ENCODE assay signal across 23 mouse cellular contexts in the genomic region with DNA sequence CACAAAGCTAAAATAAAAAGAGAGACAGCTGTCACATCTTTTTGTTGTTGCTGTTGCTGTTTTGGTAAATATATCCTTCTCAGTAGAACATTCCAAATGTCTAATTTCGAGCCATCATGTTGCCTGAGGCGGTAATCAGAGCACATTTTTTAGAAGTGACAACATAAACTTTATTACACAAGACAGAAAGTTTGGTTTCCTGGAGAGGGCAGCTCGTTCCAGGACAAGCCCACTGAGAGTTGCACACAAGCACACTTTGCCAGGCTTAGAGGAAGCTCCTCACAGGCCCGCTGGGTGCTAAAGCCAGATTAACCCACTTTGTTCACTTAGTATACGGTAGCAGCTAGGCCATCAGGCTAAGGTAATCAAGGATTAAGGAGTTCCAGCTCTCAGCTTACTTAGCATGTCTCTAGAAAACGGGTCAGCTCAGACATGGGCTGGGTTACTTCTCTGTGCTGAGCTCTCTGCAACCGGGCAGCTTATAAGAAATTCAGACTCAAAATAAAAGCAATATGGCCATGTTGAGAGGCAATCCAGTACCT. TPM values are rescaled to one million over a fixed set of nuclear protein-coding genes. Genes with fewer than 3 reads are reported as not detected.
DNase-seq lines count a peak whose midpoint lies in the region; ATAC-seq and TF ChIP-seq lines count a peak whose summit lies in the region.
"Had no signal": no experiment of that assay in that cellular context is flagged by ENCODE, and none has a peak within 500 bp of the region (broad histone marks: within the 10 kb centered on the region; RNA-seq: fewer than 3 reads in every experiment).

No protein-coding gene starts in this region.

- peak; percentile 14 for DNase-seq in limb, embryonic 14.5 days (ENCODE audit: low spot score)
- no peak for DNase-seq in limb, embryonic 10.5 days (ENCODE audit: low spot score)
- peak; percentile 46 for DNase-seq in Muller cell, postnatal 12 days (ENCODE audit: inconsistent ontology term)
- DNase-seq in adipocyte (ENCODE audit: low spot score), result peak; percentile 11
- peak; percentile 78 for DNase-seq in retina, postnatal 7 days (ENCODE audit: low read depth, low spot score)
- DNase-seq in forebrain, embryonic 10.5 days (ENCODE audit: extremely low spot score, low spot score), result no peak
- no peak for DNase-seq in embryo, embryonic 11 days
- DNase-seq: cerebellum, adult 8-10 months; kidney, postnatal 4 days; layer of hippocampus, adult 9-11 months; lung, postnatal 14 days; right cerebral cortex, postnatal 25 days; thymus, adult 2 months had no signal

- H3K36me3 ChIP-seq in limb, embryonic 14.5 days (ENCODE audit: control insufficient read depth, insufficient read depth, low read length), result peaks cover 15% of the 10 kb centered on the region
- peaks cover 39% of the 10 kb centered on the region for H3K36me3 ChIP-seq in limb, embryonic 10.5 days
- H3K36me3 ChIP-seq in forebrain, embryonic 10.5 days (replicated peaks), result 0 out of 2 replicates have a peak, but pooled peaks cover 4% of the 10 kb centered on the region
- H3K36me3 ChIP-seq: forebrain, embryonic 15.5 days had no signal

- H3K4me1 ChIP-seq in limb, embryonic 14.5 days (ENCODE audit: control insufficient read depth, insufficient read depth, low read length), result peaks cover 16% of the 10 kb centered on the region
- peaks cover 29% of the 10 kb centered on the region for H3K4me1 ChIP-seq in limb, embryonic 10.5 days
- peaks cover 42% of the 10 kb centered on the region for H3K4me1 ChIP-seq in forebrain, embryonic 10.5 days
- H3K4me1 ChIP-seq: forebrain, embryonic 15.5 days had no signal

- H3K9me3 ChIP-seq in limb, embryonic 14.5 days (ENCODE audit: control insufficient read depth, low read length), result no peaks in the 10 kb centered on the region
- H3K9me3 ChIP-seq in limb, embryonic 10.5 days (replicated peaks), result no peaks in the 10 kb centered on the region
- H3K9me3 ChIP-seq in forebrain, embryonic 10.5 days, result no peaks in the 10 kb centered on the region
- H3K9me3 ChIP-seq: embryonic facial prominence, embryonic 12.5 days; forebrain, embryonic 15.5 days; heart, embryonic 13.5 days; kidney, embryonic 15.5 days; limb, embryonic 12.5 days had no signal

- no peaks in the 10 kb centered on the region for H3K27me3 ChIP-seq in limb, embryonic 14.5 days (ENCODE audit: control insufficient read depth, insufficient read depth, low read length)
- no peaks in the 10 kb centered on the region for H3K27me3 ChIP-seq in limb, embryonic 10.5 days (ENCODE audit: low read depth, poor library complexity, severe bottlenecking)
- peaks cover 98% of the 10 kb centered on the region for H3K27me3 ChIP-seq in forebrain, embryonic 10.5 days (ENCODE audit: poor library complexity, severe bottlenecking)
- H3K27me3 ChIP-seq: heart, embryonic 13.5 days; limb, embryonic 12.5 days had no signal

- 37% methylated on average over 7 of the region's 7 CpGs for WGBS in limb, embryonic 14.5 days
- 72% methylated on average over 7 of the region's 7 CpGs for WGBS in limb, embryonic 10.5 days
- WGBS in forebrain, embryonic 10.5 days, result 46% methylated on average over 7 of the region's 7 CpGs

- no peak for TF ChIP-seq POLR2A in limb, embryonic 14.5 days (IDR thresholded peaks at IDR 0.05; ENCODE audit: borderline replicate concordance, extremely low read depth, insufficient read depth, insufficient read length)

- no peak overlapping the region for H3K27ac ChIP-seq in limb, embryonic 14.5 days (replicated peaks; ENCODE audit: low read depth, low read length)
- no peak overlapping the region for H3K27ac ChIP-seq in limb, embryonic 10.5 days
- no peak overlapping the region for H3K27ac ChIP-seq in forebrain, embryonic 10.5 days
- H3K27ac ChIP-seq: embryonic facial prominence, embryonic 12.5 days; forebrain, embryonic 15.5 days; heart, embryonic 13.5 days; kidney, embryonic 15.5 days; limb, embryonic 12.5 days; liver, embryonic 14.5 days had no signal

- H3K9ac ChIP-seq in limb, embryonic 14.5 days (ENCODE audit: low read depth, low read length, severe bottlenecking), result no peak overlapping the region
- H3K9ac ChIP-seq: embryonic facial prominence, embryonic 12.5 days; forebrain, embryonic 15.5 days; heart, embryonic 13.5 days; kidney, embryonic 15.5 days; limb, embryonic 12.5 days; liver, embryonic 14.5 days had no signal

- no peak overlapping the region for H3K4me3 ChIP-seq in limb, embryonic 14.5 days (replicated peaks; ENCODE audit: low read length)
- no peak overlapping the region for H3K4me3 ChIP-seq in limb, embryonic 10.5 days
- H3K4me3 ChIP-seq in forebrain, embryonic 10.5 days, result no peak overlapping the region
- H3K4me3 ChIP-seq: embryonic facial prominence, embryonic 12.5 days; forebrain, embryonic 15.5 days; heart, embryonic 13.5 days; kidney, embryonic 15.5 days; limb, embryonic 12.5 days had no signal

- no peak overlapping the region for H3K4me2 ChIP-seq in limb, embryonic 14.5 days (replicated peaks; ENCODE audit: low read depth, low read length, severe bottlenecking)
- H3K4me2 ChIP-seq: embryonic facial prominence, embryonic 12.5 days; forebrain, embryonic 15.5 days; heart, embryonic 13.5 days; kidney, embryonic 15.5 days; limb, embryonic 12.5 days; midbrain, embryonic 11.5 days had no signal

- no peak for ATAC-seq in limb, embryonic 14.5 days (ENCODE audit: low FRiP score, low read depth)
- ATAC-seq: CD4-positive, CD25-positive, alpha-beta regulatory T cell, adult 4 months; forebrain, embryonic 15.5 days; hindbrain, embryonic 16.5 days; intestine, postnatal 0 days had no signal

RNA-seq across cellular contexts. Expression of a gene that starts 30.5 kb away (rescaled TPM):
- 18.6 and 24.8 TPM in 2 replicates for polyA plus RNA-seq in limb, embryonic 14.5 days (2012; rRNA removed)
- 19.6 and 25.3 TPM in 2 replicates for polyA plus RNA-seq in limb, embryonic 14.5 days (2014; fragmentation: Nextera tagmentation; extraction: Ambion mirVana)
- polyA plus RNA-seq in limb, embryonic 10.5 days (2016; fragmentation: Nextera tagmentation; extraction: Ambion mirVana), result 17.8 and 22.1 TPM in 2 replicates
- polyA plus RNA-seq in forebrain, embryonic 10.5 days (2016; fragmentation: Nextera tagmentation; extraction: Ambion mirVana), result 4.8 and 5.7 TPM in 2 replicates

Comparison
In these comparisons a context has a peak if more than half of its experiments do, and no peak if none do; other contexts are left out.
1. DNase-seq: peak in limb, embryonic 14.5 days (single experiment), Muller cell, postnatal 12 days (single experiment), adipocyte (single experiment) and retina, postnatal 7 days (single experiment); none in limb, embryonic 10.5 days (single experiment), forebrain, embryonic 10.5 days (single experiment) and embryo, embryonic 11 days (single experiment).